ENCODE assay signal across 18 mouse cellular contexts in the genomic region with DNA sequence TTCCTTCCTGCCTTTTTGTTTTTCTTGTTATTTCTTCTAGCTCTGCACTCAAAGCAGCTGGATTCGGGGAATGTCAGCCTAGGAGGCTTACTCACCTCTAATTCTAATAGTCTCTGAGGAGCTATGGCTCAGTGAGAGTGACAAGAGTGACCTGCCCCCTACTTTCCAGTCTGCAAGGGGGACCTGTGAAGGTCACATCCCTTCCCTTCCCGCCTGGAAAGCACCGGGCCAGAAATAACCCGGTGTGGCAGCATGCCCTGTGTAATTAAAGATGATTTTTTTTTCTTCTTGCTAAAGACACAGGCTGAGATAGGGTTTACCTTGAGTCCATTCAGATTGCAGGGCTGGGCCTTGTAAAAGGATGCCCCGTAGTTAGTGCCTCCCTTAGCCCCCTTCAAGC.
A peak's percentile ranks its signal among the peaks of the same experiment; 100 is the strongest.
DNase-seq lines count a peak whose midpoint lies in the region; ATAC-seq lines count a peak whose summit lies in the region.
"Had no signal": no experiment of that assay in that cellular context is flagged by ENCODE, and none has a peak within 500 bp of the region (broad histone marks: within the 10 kb centered on the region; RNA-seq: fewer than 3 reads in every experiment).

No protein-coding gene starts in this region.

- H3K9me3 ChIP-seq in kidney, embryonic 14.5 days (ENCODE audit: control insufficient read depth, low read length), result no peaks in the 10 kb centered on the region
- no peaks in the 10 kb centered on the region for H3K9me3 ChIP-seq in heart, embryonic 16.5 days (replicated peaks; ENCODE audit: control insufficient read depth, low read length)
- no peaks in the 10 kb centered on the region for H3K9me3 ChIP-seq in neural tube, embryonic 15.5 days (replicated peaks)
- H3K9me3 ChIP-seq: embryonic facial prominence, embryonic 13.5 days; megakaryocyte, embryonic 14.5 days; neural tube, embryonic 12.5 days had no signal

- peak; percentile 52 for DNase-seq in gastrocnemius, adult 18-20 months (ENCODE audit: low spot score)
- DNase-seq in gastrocnemius, postnatal 4 days (ENCODE audit: low spot score in 2 of 2), result no peak
- no peak for DNase-seq in kidney, adult 9 months
- DNase-seq in Muller cell, postnatal 12 days (ENCODE audit: inconsistent ontology term), result peak; percentile 31
- no peak for DNase-seq in testis, postnatal 14 days (ENCODE audit: low spot score)
- DNase-seq: adrenal gland, adult 8-10 months; forebrain, postnatal 0 days; kidney, adult 2 months; layer of hippocampus, adult 9-11 months; lung, postnatal 10 days; right cerebral cortex, postnatal 4 days; thymus, postnatal 4 days had no signal

- no peaks in the 10 kb centered on the region for H3K36me3 ChIP-seq in kidney, embryonic 14.5 days (ENCODE audit: control insufficient read depth, insufficient read depth, low read length)
- no peaks in the 10 kb centered on the region for H3K36me3 ChIP-seq in heart, embryonic 16.5 days (ENCODE audit: control insufficient read depth, insufficient read depth)
- H3K36me3 ChIP-seq in neural tube, embryonic 15.5 days, result no peaks in the 10 kb centered on the region
- H3K36me3 ChIP-seq: embryonic facial prominence, embryonic 13.5 days; neural tube, embryonic 12.5 days had no signal

- WGBS in kidney, embryonic 14.5 days, result 12% methylated on average over 5 of the region's 5 CpGs
- 20% methylated on average over 5 of the region's 5 CpGs for WGBS in heart, embryonic 16.5 days
- 52% methylated on average over 5 of the region's 5 CpGs for WGBS in neural tube, embryonic 15.5 days

- H3K4me2 ChIP-seq in kidney, embryonic 14.5 days (replicated peaks; ENCODE audit: low read depth, low read length), result no peak overlapping the region
- H3K4me2 ChIP-seq in heart, embryonic 16.5 days (ENCODE audit: low read depth, low read length), result peak overlapping the region; percentile 15; the same call in 1 of the 2 replicates
- no peak overlapping the region for H3K4me2 ChIP-seq in neural tube, embryonic 15.5 days
- H3K4me2 ChIP-seq: embryonic facial prominence, embryonic 13.5 days; neural tube, embryonic 12.5 days had no signal

- peak overlapping the region; percentile 32 for H3K27ac ChIP-seq in kidney, embryonic 14.5 days (ENCODE audit: low read depth, low read length)
- peak overlapping the region; percentile 66 for H3K27ac ChIP-seq in heart, embryonic 16.5 days (ENCODE audit: low read length)
- no peak overlapping the region for H3K27ac ChIP-seq in neural tube, embryonic 15.5 days (replicated peaks)
- H3K27ac ChIP-seq: embryonic facial prominence, embryonic 13.5 days; neural tube, embryonic 12.5 days had no signal

- H3K4me3 ChIP-seq in kidney, embryonic 14.5 days (ENCODE audit: low read length), result no peak overlapping the region
- H3K4me3 ChIP-seq in heart, embryonic 16.5 days (ENCODE audit: low read length), result no peak overlapping the region
- no peak overlapping the region for H3K4me3 ChIP-seq in neural tube, embryonic 15.5 days (replicated peaks)
- H3K4me3 ChIP-seq: embryonic facial prominence, embryonic 13.5 days; megakaryocyte, embryonic 14.5 days; neural tube, embryonic 12.5 days had no signal

- H3K4me1 ChIP-seq in kidney, embryonic 14.5 days (ENCODE audit: control insufficient read depth, insufficient read depth, low read length), result peaks cover 18% of the 10 kb centered on the region
- peaks cover 39% of the 10 kb centered on the region for H3K4me1 ChIP-seq in heart, embryonic 16.5 days (ENCODE audit: control insufficient read depth, insufficient read depth, low read length)
- peaks cover 12% of the 10 kb centered on the region for H3K4me1 ChIP-seq in neural tube, embryonic 15.5 days

- no peak overlapping the region for H3K9ac ChIP-seq in kidney, embryonic 14.5 days (ENCODE audit: low read depth, low read length)
- no peak overlapping the region for H3K9ac ChIP-seq in heart, embryonic 16.5 days (ENCODE audit: low read length)
- H3K9ac ChIP-seq in neural tube, embryonic 15.5 days (replicated peaks), result no peak overlapping the region
- H3K9ac ChIP-seq: embryonic facial prominence, embryonic 13.5 days; forebrain, postnatal 0 days; neural tube, embryonic 12.5 days had no signal

- ATAC-seq in kidney, embryonic 14.5 days (ENCODE audit: low FRiP score, low TSS enrichment), result no peak
- ATAC-seq in heart, embryonic 16.5 days (replicated peaks; ENCODE audit: extremely low read depth, insufficient read depth, low FRiP score), result peak; percentile 67; the same call in 1 of the 2 replicates
- no peak for ATAC-seq in neural tube, embryonic 15.5 days (ENCODE audit: low FRiP score)
- ATAC-seq: forebrain, postnatal 0 days had no signal

- H3K27me3 ChIP-seq in kidney, embryonic 14.5 days (ENCODE audit: control insufficient read depth, insufficient read depth, low read length), result no peaks in the 10 kb centered on the region
- H3K27me3 ChIP-seq in heart, embryonic 16.5 days (ENCODE audit: control insufficient read depth, insufficient read depth, low read length), result no peaks in the 10 kb centered on the region
- no peaks in the 10 kb centered on the region for H3K27me3 ChIP-seq in neural tube, embryonic 15.5 days (replicated peaks)
- H3K27me3 ChIP-seq: embryonic facial prominence, embryonic 13.5 days; neural tube, embryonic 12.5 days had no signal

Comparison
In these comparisons a context has a peak if more than half of its experiments do, and no peak if none do; other contexts are left out.
1. DNase-seq: peak in gastrocnemius, adult 18-20 months (single experiment) and Muller cell, postnatal 12 days (single experiment); none in gastrocnemius, postnatal 4 days (0 of 2), kidney, adult 9 months (single experiment) and testis, postnatal 14 days (single experiment).